Mouse (Mus musculus): ENCODE data around the gene Slc23a2. TPM values are rescaled to one million over a fixed set of nuclear protein-coding genes. Genes with fewer than 3 reads are reported as not detected.

The Slc23a2 gene
- polyA plus RNA-seq, 1 experiment from 2014 or later = 11.7 TPM

DNA sequence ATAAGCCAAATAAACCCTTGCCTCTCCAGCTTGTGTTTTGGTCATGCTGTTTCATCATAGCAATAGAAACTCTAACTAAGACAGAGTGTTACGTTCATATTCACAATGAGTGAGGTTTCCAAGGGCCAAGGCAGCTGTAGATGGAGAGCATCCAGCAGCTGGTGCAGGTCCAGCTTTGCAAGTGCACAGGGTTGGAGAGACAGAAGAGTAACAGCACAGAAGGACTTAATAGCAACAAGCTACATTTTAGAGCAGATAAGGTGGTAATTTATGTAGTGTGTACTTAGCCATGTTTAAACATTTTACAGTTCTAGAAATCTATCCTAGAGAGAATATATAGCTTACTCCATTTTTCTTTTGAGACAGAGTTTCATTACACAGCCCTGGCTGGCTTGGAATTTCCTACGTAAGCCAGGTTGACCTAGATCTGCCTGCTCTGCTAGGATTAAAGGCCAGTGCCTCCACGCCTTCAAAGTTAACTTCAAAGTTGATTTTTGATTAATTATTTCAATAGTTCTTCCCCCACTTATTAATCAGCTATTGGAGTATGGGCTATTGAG, 31.5 kb upstream of the Slc23a2 start:
- 55% methylated on average over 3 of the region's 3 CpGs for WGBS
- TF ChIP-seq CTCF (IDR thresholded peaks at IDR 0.05; ENCODE audit: low read depth) = no peak
- DNase-seq (ENCODE audit: low spot score) = no peak
- no peak overlapping the region for H3K9ac ChIP-seq (ENCODE audit: low read depth, low read length)
- H3K4me2 ChIP-seq (ENCODE audit: low read length) = no peak overlapping the region
- no peaks in the 10 kb centered on the region for H3K9me3 ChIP-seq (replicated peaks; ENCODE audit: low read length)
- no peak overlapping the region for H3K4me3 ChIP-seq (replicated peaks; ENCODE audit: low read depth, low read length)
- H3K27ac ChIP-seq = no peak overlapping the region
- no peaks in the 10 kb centered on the region for H3K4me1 ChIP-seq (replicated peaks; ENCODE audit: insufficient read depth, low read length)
- H3K27me3 ChIP-seq (ENCODE audit: insufficient read depth, low read length) = no peaks in the 10 kb centered on the region
- no peaks in the 10 kb centered on the region for H3K36me3 ChIP-seq (ENCODE audit: insufficient read depth, low read length)
- ATAC-seq (replicated peaks; ENCODE audit: low FRiP score, low read depth) = no peak

- WGBS = 86% methylated on average over 3 of the region's 3 CpGs
- ATAC-seq (replicated peaks; ENCODE audit: low FRiP score, low read depth) (no peak), DNase-seq (ENCODE audit: low spot score) (no peak)
- Histone ChIP-seq H3K9ac (ENCODE audit: low read depth, low read length) (no peak overlapping the region), H3K4me2 (ENCODE audit: low read length) (no peak overlapping the region), H3K27me3 (ENCODE audit: insufficient read depth, low read length) (no peaks in the 10 kb centered on the region), H3K4me3 (replicated peaks; ENCODE audit: low read depth, low read length) (no peak overlapping the region), H3K27ac (no peak overlapping the region), H3K4me1 (replicated peaks; ENCODE audit: insufficient read depth, low read length) (no peaks in the 10 kb centered on the region), H3K9me3 (replicated peaks; ENCODE audit: low read length) (no peaks in the 10 kb centered on the region), H3K36me3 (ENCODE audit: insufficient read depth, low read length) (no peaks in the 10 kb centered on the region)
- TF ChIP-seq CTCF (IDR thresholded peaks at IDR 0.05; ENCODE audit: low read depth) = no peak
Measured at GRCm38 (mm10) chr2:132174048-132174447, 29.1 kb upstream of the Slc23a2 start.

DNA sequence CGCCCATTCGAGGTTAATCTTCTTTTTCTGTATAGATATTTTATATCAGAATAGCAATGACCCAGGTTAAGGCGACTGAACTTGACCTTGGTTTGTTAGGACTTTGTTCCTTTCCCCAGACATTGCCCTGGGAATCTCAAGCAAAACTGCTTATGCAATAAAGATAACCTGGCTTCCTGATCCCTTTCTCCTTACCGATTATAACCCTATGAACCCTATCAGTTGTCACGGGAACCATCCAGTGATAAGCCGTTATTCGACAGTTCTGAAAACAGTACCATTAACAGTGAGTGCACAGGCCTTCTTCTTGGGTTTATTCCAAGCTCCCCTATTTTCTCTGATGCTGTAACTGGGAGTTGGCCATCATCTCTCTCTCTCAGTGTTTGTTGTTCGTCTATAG, 27.0 kb upstream of the Slc23a2 start:
- DNase-seq (ENCODE audit: low spot score) (no peak), ATAC-seq (replicated peaks; ENCODE audit: low FRiP score, low read depth) (no peak)
- Histone ChIP-seq H3K4me1 (replicated peaks; ENCODE audit: insufficient read depth, low read length) (no peaks in the 10 kb centered on the region), H3K36me3 (ENCODE audit: insufficient read depth, low read length) (no peaks in the 10 kb centered on the region), H3K9me3 (replicated peaks; ENCODE audit: low read length) (no peaks in the 10 kb centered on the region), H3K4me2 (ENCODE audit: low read length) (no peak overlapping the region), H3K27me3 (ENCODE audit: insufficient read depth, low read length) (no peaks in the 10 kb centered on the region), H3K9ac (ENCODE audit: low read depth, low read length) (no peak overlapping the region), H3K27ac (no peak overlapping the region), H3K4me3 (replicated peaks; ENCODE audit: low read depth, low read length) (no peak overlapping the region)
- no peak for TF ChIP-seq CTCF (IDR thresholded peaks at IDR 0.05; ENCODE audit: low read depth)
- 78% methylated on average over 8 of the region's 8 CpGs for WGBS

DNA sequence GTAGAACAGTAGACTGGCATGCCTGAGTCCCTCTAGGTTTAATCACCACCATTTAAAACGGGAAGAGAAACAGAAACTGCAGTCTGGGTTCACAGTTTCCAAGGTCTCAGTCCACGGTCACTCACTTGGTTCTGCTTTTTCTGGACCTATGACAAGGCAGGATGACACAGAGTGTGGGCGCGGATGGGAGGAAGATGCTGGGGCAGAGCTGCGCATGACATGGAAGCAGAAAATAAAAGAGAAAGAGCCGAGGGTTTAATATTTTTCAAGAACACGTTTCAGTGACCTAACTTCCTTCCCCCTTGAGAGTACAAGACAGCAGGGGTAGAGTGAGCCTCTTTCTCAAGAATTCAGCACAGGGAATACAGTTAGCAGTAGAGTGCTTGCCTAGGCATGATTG, 24.2 kb upstream of the Slc23a2 start:
- Histone ChIP-seq H3K4me1 (replicated peaks; ENCODE audit: insufficient read depth, low read length) (no peaks in the 10 kb centered on the region), H3K27ac (no peak overlapping the region), H3K4me2 (ENCODE audit: low read length) (no peak overlapping the region), H3K27me3 (ENCODE audit: insufficient read depth, low read length) (no peaks in the 10 kb centered on the region), H3K9ac (ENCODE audit: low read depth, low read length) (no peak overlapping the region), H3K4me3 (replicated peaks; ENCODE audit: low read depth, low read length) (no peak overlapping the region), H3K9me3 (replicated peaks; ENCODE audit: low read length) (no peaks in the 10 kb centered on the region), H3K36me3 (ENCODE audit: insufficient read depth, low read length) (no peaks in the 10 kb centered on the region)
- no peak for ATAC-seq (replicated peaks; ENCODE audit: low FRiP score, low read depth)
- 80% methylated on average over 7 of the region's 7 CpGs for WGBS
- DNase-seq (ENCODE audit: low spot score) = no peak
- no peak for TF ChIP-seq CTCF (IDR thresholded peaks at IDR 0.05; ENCODE audit: low read depth)

DNA sequence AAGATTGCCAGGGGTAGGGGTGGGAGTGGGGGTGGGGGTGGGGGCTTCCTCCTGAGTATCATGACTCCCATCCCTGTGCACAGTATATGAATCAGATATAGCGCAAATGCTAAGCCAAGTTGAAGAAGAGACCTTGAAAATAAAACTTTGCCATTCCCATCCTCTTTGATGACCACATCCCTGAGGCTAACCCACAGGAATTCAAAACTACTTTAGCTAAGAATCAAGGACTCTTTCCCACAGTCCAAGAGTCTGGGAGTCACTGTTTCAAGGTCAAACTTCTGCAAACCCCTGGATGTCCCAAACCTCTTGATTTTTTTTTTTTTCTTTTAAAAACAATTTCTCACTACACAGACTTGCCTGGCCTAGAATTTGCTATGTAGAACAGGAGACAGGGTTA, 18.7 kb upstream of the Slc23a2 start:
- TF ChIP-seq CTCF (IDR thresholded peaks at IDR 0.05; ENCODE audit: low read depth) = no peak
- Histone ChIP-seq H3K4me3 (replicated peaks; ENCODE audit: low read depth, low read length) (no peak overlapping the region), H3K9ac (ENCODE audit: low read depth, low read length) (no peak overlapping the region), H3K9me3 (replicated peaks; ENCODE audit: low read length) (no peaks in the 10 kb centered on the region), H3K4me2 (ENCODE audit: low read length) (no peak overlapping the region), H3K36me3 (ENCODE audit: insufficient read depth, low read length) (no peaks in the 10 kb centered on the region), H3K27me3 (ENCODE audit: insufficient read depth, low read length) (no peaks in the 10 kb centered on the region), H3K4me1 (replicated peaks; ENCODE audit: insufficient read depth, low read length) (no peaks in the 10 kb centered on the region), H3K27ac (no peak overlapping the region)
- 93% methylated on average over 1 of the region's 1 CpGs for WGBS
- ATAC-seq (replicated peaks; ENCODE audit: low FRiP score, low read depth) (no peak), DNase-seq (ENCODE audit: low spot score) (no peak)

- H3K27me3 ChIP-seq (ENCODE audit: insufficient read depth, low read length) = no peaks in the 10 kb centered on the region
- no peaks in the 10 kb centered on the region for H3K4me1 ChIP-seq (replicated peaks; ENCODE audit: insufficient read depth, low read length)
- H3K9ac ChIP-seq (ENCODE audit: low read depth, low read length) = no peak overlapping the region
- H3K36me3 ChIP-seq (ENCODE audit: insufficient read depth, low read length) = no peaks in the 10 kb centered on the region
- H3K4me3 ChIP-seq (replicated peaks; ENCODE audit: low read depth, low read length) = no peak overlapping the region
- no peak for TF ChIP-seq CTCF (IDR thresholded peaks at IDR 0.05; ENCODE audit: low read depth)
- DNase-seq (ENCODE audit: low spot score) (no peak), ATAC-seq (replicated peaks; ENCODE audit: low FRiP score, low read depth) (no peak)
- 71% methylated on average over 4 of the region's 4 CpGs for WGBS
- no peaks in the 10 kb centered on the region for H3K9me3 ChIP-seq (replicated peaks; ENCODE audit: low read length)
- H3K27ac ChIP-seq = no peak overlapping the region
- no peak overlapping the region for H3K4me2 ChIP-seq (ENCODE audit: low read length)
Measured at GRCm38 (mm10) chr2:132157482-132157881, 12.6 kb upstream of the Slc23a2 start.

- Histone ChIP-seq H3K9me3 (replicated peaks; ENCODE audit: low read length) (no peaks in the 10 kb centered on the region), H3K36me3 (ENCODE audit: insufficient read depth, low read length) (no peaks in the 10 kb centered on the region), H3K4me2 (ENCODE audit: low read length) (no peak overlapping the region), H3K4me3 (replicated peaks; ENCODE audit: low read depth, low read length) (no peak overlapping the region), H3K9ac (ENCODE audit: low read depth, low read length) (no peak overlapping the region), H3K27ac (no peak overlapping the region), H3K27me3 (ENCODE audit: insufficient read depth, low read length) (no peaks in the 10 kb centered on the region), H3K4me1 (replicated peaks; ENCODE audit: insufficient read depth, low read length) (no peaks in the 10 kb centered on the region)
- no peak for DNase-seq (ENCODE audit: low spot score)
- ATAC-seq (replicated peaks; ENCODE audit: low FRiP score, low read depth) = no peak
- no peak for TF ChIP-seq CTCF (IDR thresholded peaks at IDR 0.05; ENCODE audit: low read depth)
- 51% methylated on average over 5 of the region's 5 CpGs for WGBS
Measured at GRCm38 (mm10) chr2:132152670-132153069, 7.8 kb upstream of the Slc23a2 start.

Measured in kidney, postnatal 0 days (tissue).